Mouse (Mus musculus): ENCODE measurements at regions not wholly inside any gene's neighbourhood (a gene's known extent, or its start where the extent isn't known, plus 50 kb on each side); places are given as distances from the start of the nearest gene placed in this dataset.

- in situ Hi-C loops (cut with MboI, MseI): no loop called here
Measured at GRCm38 (mm10) chr3:34234391-34234790, 153.3 kb upstream of the Dnajc19 start.

- in situ Hi-C loops (cut with MboI, MseI): no loop called here
Measured at GRCm38 (mm10) chr3:34232329-34233250, 151.5 kb upstream of the Dnajc19 start.

- in situ Hi-C loops (cut with MboI, MseI): no loop called here
Measured at GRCm38 (mm10) chr3:34231593-34232328, 150.6 kb upstream of the Dnajc19 start.

GRCm38 (mm10) chr3:34222291-34222690 lies 141.2 kb upstream of the Dnajc19 start:
- in situ Hi-C loops (cut with MboI, MseI): no loop called here

- in situ Hi-C loops (cut with MboI, MseI): no loop called here
Measured at GRCm38 (mm10) chr3:34219741-34220310, 138.7 kb upstream of the Dnajc19 start.

- in situ Hi-C loops (cut with MboI, MseI): no loop called here
Measured at GRCm38 (mm10) chr3:34219096-34219495, 138.0 kb upstream of the Dnajc19 start.

GRCm38 (mm10) chr3:34217911-34218310 lies 136.8 kb upstream of the Dnajc19 start:
- in situ Hi-C loops (cut with MboI, MseI): no loop called here

GRCm38 (mm10) chr3:34214233-34214632 lies 133.1 kb upstream of the Dnajc19 start:
- in situ Hi-C loops (cut with MboI, MseI): no loop called here

GRCm38 (mm10) chr3:34206454-34206853 lies 125.3 kb upstream of the Dnajc19 start:
- in situ Hi-C loops (cut with MboI, MseI): no loop called here

GRCm38 (mm10) chr3:34198228-34198627 lies 117.1 kb upstream of the Dnajc19 start:
- in situ Hi-C loops (cut with MboI, MseI): no loop called here

GRCm38 (mm10) chr3:34197163-34197455 lies 116.0 kb upstream of the Dnajc19 start:
- in situ Hi-C loops (cut with MboI, MseI): no loop called here

GRCm38 (mm10) chr3:34196451-34197162 lies 115.5 kb upstream of the Dnajc19 start:
- in situ Hi-C loops (cut with MboI, MseI): no loop called here

GRCm38 (mm10) chr3:34195729-34196450 lies 114.8 kb upstream of the Dnajc19 start:
- in situ Hi-C loops (cut with MboI, MseI): no loop called here

GRCm38 (mm10) chr3:34173416-34174097 lies 92.4 kb upstream of the Dnajc19 start:
- in situ Hi-C loops (cut with MboI, MseI): no loop called here

GRCm38 (mm10) chr3:34172899-34173298 lies 91.8 kb upstream of the Dnajc19 start:
- in situ Hi-C loops (cut with MboI, MseI): no loop called here

- in situ Hi-C loops (cut with MboI, MseI): no loop called here
Measured at GRCm38 (mm10) chr3:34171893-34172292, 90.8 kb upstream of the Dnajc19 start.

GRCm38 (mm10) chr3:34168087-34168486 lies 87.0 kb upstream of the Dnajc19 start:
- in situ Hi-C loops (cut with MboI, MseI): no loop called here

- in situ Hi-C loops (cut with MboI, MseI): no loop called here
Measured at GRCm38 (mm10) chr3:34150036-34150435, 68.9 kb upstream of the Dnajc19 start.

GRCm38 (mm10) chr3:34143652-34144051 lies 62.5 kb upstream of the Dnajc19 start:
- in situ Hi-C loops (cut with MboI, MseI): no loop called here

GRCm38 (mm10) chr3:34139227-34139626 lies 58.1 kb upstream of the Dnajc19 start:
- in situ Hi-C loops (cut with MboI, MseI): no loop called here

GRCm38 (mm10) chr3:34137984-34138383 lies 56.9 kb upstream of the Dnajc19 start:
- in situ Hi-C loops (cut with MboI, MseI): no loop called here

Data from T-helper 1 cell (primary cell).